Mouse (Mus musculus): ENCODE results near the gene Dnajc25.

The Dnajc25 gene

GRCm38 (mm10) chr4:59062526-59062925 is 67.7 kb downstream of the Dnajc25 start:
- in situ Hi-C loops (cut with MboI, MseI), result no loop called here

GRCm38 (mm10) chr4:59069276-59069675 is 74.4 kb downstream of the Dnajc25 start:
- in situ Hi-C loops (cut with MboI, MseI), result no loop called here
